Mouse (Mus musculus): ENCODE results near the gene Nmur1.
A peak's percentile ranks its signal among the peaks of the same experiment; 100 is the strongest.

Gene Nmur1

DNA sequence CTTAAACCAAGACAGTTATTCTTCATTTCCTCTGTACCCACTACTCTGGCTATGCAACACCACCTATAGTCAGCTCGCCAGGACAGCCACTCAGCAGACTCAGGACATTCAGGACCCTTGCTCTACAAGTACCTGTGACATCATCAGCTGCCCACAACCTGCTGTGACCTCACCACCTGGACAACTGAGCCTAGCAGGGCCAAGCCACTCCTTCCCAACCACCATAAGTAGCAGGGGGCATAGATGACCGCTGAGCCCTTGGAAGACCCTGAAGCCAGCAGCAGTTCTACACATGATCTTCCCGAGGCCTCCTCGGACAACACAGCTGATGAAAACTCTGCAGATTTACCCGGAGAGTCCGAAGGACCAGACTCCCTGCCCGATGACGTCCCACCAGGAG, at the start of gene Nmur1, which contains the start of gene Tex44:
Gene Nmur1, minus strand, starts transcription at position 101 of the 400 bp plus-strand sequence.
Gene Tex44, plus strand, starts transcription at position 202 of the 400 bp plus-strand sequence.
- DNase-seq (ENCODE audit: low read depth, low spot score): no peak

DNA sequence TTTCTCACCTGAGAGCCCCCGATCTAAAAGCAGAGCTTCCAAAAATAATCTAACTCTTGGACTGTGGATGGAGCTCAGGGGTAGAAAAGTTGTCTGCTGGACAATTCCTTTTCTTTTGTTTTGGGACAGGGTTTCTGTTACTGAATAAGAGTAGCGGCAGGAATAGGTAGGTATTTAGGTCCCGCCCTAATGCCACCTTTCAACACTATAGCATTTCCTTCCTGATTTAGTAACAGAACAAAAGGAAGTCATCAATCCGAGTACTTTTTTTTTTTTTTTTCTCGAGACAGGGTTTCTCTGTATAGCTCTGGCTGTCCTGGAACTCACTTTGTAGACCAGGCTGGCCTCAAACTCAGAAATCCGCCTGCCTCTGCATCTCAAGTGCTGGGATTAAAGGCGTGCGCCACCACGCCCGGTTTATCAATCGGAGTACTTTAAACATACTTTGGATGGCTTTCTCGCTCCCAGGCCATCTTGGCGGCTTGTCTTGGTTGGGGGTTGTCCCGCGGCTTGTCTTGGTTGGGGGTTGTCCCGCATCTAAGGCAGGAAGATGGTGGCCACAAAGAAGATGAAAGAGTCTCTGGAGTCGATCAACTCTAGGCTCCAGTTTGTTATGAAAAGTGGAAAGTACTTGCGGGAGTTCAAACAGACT, 47.2 kb upstream of the Nmur1 start:
- DNase-seq (ENCODE audit: low read depth, low spot score): no peak

DNA sequence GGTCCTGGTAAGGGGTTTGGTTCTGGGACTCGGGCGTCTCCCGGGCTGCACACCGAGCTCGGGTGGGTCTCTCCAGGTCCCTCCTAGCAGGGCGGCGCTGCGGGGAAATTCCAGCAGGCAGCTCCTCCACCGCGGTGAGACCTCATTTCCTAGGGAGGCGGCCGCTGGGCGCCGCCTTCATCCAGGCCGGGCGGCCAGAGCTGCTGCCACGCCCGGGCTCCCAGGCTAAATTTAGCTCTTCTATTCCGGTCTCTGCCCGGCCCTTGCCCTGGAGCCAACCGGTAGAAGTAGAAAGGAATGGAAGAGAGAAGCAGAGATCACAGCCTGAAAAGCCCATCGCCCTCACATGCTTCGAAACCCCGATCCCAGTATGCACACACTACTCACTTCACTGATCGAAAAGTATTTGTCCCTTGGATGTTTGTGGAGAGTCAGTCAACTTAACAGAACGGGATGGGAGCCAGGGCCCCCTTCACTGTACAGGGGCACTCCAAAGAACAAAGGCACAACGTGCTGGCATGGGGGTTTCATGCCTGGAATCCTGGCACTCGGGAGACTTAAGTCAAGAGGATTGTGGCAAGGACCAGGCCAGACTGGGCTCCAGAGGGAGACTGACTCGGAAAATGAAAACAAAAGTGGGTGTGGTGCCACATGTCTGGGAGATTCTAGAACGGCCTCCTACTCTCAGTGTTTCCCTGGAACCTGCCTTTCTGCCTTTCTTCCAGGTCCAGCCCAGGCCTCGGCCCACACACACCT, 46.3 kb upstream of the Nmur1 start:
- no peak for DNase-seq (ENCODE audit: low read depth, low spot score)

DNA sequence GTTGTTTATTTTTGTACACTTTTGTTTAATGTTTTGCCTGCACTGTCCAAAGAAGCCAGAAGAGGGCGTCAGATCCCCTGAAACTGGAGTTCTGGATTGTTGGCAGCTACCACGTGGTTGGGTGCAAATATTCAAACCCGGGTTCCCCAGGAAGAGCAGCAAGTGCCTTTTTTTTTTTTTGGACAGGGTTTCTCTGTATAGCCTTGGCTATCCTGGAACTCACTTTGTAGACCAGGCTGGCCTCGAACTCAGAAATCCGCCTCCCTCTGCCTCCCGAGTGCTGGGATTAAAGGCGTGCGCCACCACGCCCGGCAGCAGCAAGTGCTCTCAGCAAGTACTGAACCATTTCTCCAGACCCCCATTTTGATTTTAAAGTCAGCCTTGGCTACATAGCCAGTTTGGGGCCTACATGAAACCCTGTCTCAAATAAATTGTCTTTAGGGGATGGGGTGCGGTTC, 45.5 kb upstream of the Nmur1 start:
- peak; percentile 50 for DNase-seq (ENCODE audit: low read depth, low spot score)

DNA sequence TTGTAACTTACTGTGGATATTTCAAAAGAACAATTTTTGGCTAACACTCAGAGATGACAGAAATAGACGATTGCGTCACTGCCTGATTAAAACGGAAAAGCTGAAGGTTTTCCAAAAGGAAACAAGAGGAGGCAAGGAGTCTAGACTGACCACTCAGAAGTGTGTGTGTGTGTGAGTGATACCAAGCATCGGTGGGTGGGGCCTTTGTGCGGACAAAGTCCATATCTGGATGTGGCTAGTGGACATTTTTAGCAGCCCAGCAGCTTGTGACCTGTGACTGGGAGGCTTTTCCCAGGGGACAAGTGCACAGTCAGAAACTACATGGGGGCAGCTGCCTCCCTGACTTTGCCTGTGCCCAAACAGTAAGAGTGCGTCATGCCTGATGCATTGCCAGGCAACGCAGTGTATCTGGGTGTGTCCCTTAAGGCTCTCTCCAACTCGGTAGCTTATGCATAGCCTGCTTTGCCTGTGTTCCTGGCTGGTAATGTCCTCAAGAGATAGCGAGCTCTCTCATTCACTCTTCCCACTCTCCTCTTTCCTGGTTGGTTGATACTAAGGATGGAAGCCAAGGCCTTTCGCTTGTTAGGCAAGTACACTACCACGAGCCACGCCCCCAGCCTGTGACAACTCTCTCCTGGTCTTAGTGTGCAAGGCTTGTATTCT, 44.6 kb upstream of the Nmur1 start:
- no peak for DNase-seq (ENCODE audit: low read depth, low spot score)

DNA sequence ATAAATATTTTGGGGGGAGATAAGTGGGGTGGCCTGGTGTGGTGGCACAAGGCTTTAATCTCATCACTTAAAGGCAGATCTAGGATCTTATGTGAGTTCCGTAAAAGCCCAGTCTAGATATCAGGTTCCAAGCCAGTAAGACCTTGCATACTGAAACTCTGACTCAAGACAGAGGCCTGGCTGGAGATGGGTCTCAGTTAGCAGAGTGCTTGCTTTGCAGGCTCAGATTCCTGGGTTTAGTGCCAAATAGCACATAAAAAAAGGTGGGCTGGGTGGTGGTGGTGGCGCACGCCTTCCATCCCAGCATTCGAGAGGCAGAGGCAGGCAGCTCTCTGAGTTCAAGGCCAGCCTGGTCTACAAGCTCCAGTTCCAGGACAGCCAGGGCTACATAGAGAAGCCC, 43.8 kb upstream of the Nmur1 start:
- DNase-seq (ENCODE audit: low read depth, low spot score): no peak

DNA sequence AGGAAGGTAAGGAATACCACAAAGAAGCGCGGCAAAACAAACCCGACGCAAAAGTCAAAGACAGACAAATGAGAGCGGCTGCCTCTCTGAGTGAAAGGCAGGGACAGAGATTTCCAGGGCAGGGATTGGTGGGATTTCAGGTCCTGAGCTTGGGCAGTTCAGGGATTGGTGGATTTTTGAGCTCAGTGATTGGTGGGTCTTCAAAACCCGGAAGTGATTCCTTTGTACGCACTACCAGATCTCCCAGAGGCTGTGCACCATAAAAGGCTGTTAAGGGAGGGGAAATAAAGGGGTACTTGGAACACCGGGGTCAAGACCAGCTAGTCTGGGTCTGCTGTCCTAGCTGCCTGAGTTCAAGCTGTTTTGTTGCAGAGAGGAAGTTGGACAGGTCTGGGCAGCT, 41.4 kb upstream of the Nmur1 start:
- DNase-seq (ENCODE audit: low read depth, low spot score): no peak

DNA sequence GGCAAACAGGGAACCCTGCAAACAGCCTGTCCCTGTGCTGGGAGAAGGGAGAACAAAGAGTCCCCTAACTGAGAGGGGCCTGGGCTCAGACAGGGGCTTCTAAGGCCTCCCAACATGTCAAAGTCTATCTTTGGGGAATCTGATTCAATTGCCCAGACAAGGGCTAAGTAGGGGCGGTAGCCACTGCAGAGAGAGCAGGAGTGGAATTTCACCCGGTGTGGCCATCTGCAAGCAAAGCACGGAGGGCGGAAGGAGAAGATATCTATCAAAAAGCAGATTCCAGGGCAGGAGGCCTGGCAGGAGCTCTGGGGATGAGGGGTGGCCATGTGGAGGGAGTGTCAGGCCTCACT, 38.8 kb upstream of the Nmur1 start:
- DNase-seq (ENCODE audit: low read depth, low spot score): no peak

DNA sequence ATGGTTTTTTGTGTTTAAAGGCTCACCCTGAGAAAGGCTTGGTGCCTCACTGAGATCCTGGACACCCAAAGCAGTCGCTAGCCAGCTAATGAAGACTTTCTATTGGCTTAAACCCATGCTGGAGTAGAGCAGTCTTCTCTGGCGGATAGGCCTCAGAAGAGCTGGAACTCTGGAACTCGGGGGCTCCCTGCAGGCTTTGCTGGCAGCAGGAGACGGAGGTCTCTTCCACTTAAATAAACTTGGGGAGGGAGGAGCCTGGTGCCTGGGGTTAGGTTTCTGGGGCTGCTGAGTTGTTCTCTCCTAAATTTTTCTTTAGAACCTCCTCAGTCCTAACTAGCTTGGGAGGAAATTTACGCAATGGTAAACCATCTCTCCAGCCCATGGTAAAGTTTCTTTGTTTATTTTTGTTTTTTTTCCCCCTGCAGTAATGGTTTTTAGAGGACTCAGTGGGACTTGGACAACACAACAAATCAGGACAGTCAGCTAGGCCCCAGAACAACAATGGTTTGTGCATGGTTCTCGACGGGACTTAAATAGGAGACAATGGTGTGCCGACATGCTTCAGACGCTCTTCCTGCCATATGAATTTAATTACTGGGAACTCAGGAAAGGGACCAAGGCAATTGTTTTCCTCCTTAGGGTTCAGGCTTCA, 38.3 kb upstream of the Nmur1 start:
- no peak for DNase-seq (ENCODE audit: low read depth, low spot score)

DNA sequence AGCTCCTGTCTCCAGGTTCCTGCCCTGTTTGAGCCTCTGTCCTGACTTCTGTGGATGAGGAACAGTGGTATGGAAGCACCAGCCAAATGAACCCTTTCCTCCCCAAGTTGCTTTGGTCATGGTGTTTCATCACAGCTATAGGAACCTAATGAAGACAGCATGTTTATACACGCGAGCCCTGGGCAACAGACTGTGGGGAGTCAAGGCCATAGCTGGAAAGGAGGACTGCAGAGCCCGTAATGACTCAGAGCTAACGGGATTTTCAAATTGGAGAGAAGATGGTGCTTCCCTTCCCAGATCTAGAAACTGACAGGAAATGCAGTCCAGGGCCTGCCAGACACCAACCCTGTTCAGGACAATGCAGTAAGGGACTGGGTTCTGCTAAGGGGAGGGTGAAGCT, 33.3 kb upstream of the Nmur1 start:
- no peak for DNase-seq (ENCODE audit: low read depth, low spot score)

DNA sequence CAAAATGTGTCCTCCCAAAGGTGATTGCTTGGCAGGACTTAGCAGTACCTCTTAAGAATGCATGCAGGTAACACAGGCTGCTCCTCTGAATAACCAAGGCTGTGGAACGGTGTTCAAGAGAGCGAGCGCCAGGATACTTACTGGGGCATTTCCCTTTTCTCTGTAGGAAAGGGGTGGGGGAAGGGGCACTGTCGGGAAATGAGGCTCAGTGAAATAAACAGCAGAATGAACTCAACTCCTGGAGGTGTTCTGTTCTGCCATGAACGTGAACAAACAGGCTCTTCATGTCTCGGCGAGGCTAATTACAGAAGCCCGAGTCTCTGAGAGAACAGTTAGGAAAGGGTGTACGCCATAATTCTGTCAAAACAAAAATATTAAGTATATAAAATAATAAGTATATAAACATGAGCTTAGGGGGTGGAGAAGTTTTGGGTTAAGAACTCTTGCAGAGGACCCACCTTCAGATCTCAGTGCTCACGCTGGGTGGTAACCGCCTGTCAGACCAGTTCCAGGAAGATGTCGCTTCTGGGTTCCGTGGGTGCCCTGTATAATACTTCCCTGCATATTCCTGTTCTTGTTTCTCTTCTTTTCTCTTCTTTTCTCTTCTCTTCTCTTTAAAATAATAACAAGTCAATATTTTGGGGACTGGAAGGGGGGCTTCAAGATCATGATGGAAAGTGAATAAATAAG, 31.0 kb upstream of the Nmur1 start:
- no peak for DNase-seq (ENCODE audit: low read depth, low spot score)

DNA sequence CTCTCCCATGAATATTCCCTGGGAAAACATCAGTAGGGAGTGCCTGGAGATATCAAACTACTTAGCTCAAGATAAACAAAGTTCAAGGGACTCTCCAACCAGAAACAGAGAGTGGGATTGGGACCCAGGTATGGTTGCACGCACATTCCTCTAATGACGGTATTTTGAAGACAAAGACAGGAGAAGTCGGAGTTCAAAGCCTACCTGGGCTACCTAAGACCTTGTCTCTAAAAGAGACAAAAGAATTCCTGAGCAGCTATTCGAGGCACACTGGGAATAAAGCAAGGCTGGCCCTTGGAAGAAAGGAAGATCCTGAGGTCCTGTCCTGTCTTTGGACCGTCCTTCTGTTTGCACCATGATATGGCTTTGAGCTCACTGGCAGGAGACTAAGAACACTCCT, 26.7 kb upstream of the Nmur1 start:
- no peak for DNase-seq (ENCODE audit: low read depth, low spot score)

DNA sequence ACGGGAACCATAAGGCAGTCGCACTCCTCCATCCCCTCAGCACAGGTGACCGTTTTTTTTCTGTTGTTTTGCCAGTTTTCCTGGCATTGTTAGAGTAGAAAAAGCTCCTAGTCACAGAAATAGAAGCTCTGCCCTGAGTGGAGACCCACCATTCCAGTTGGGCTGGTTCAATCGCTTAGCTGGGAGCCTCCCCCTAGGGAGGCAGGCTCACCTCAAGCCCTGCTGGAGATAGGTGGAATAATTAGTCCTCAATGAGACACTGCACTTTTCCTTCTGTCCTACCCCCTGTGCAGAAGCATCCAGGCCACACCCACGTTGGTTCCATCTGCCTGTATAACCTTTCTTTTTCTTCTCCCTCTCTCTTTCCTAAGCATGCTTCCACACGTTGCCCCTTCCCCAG, 23.9 kb upstream of the Nmur1 start:
- no peak for DNase-seq (ENCODE audit: low read depth, low spot score)

DNA sequence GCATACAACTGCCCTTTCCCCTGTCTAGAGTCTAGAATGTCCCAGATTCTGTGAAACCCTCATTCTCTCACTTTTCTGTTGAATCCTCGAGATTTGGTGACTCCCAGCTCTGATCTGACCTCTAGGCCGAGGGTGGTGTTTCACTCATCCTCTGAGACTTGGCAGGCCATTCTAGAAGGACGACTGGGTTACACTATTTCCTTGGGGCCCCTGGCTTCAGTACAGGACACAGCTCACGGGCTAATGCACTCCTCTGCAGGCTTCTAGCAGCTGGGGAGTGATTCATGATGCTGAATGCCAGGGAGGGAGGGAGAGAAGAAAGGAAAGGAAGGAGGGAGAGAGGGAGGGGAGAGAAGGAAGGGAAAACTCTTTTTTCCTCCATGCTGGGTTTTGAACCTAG, 22.2 kb upstream of the Nmur1 start:
- no peak for DNase-seq (ENCODE audit: low read depth, low spot score)

DNA sequence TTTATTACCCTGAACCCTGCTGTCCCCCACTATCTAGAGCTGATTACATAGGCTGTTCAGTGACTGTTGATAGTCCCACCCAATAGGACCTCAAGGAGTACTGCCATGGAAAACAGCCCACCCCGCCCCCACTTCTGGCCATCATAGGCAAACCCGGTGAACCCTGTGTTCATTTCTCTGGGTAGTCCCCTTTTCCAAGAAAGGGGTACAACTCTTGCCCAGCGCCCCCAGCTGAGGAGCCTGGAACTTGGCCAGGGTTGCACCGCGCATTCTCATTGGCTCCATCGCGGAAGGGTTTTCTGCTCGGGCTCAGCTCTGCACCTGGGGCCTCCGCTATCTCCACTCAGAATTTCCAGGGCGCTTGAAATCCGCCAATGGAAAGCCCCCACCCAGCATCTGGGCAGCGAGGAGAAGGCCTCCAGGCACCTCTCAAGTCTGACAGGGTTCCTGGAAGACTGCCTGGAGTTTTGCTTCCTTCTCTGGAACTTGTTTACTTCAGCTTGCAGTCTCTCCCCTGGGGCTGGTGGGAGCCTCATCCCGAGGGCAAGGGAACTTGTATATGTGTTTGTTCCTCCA, 21.7 kb upstream of the Nmur1 start:
- no peak for DNase-seq (ENCODE audit: low read depth, low spot score)

DNA sequence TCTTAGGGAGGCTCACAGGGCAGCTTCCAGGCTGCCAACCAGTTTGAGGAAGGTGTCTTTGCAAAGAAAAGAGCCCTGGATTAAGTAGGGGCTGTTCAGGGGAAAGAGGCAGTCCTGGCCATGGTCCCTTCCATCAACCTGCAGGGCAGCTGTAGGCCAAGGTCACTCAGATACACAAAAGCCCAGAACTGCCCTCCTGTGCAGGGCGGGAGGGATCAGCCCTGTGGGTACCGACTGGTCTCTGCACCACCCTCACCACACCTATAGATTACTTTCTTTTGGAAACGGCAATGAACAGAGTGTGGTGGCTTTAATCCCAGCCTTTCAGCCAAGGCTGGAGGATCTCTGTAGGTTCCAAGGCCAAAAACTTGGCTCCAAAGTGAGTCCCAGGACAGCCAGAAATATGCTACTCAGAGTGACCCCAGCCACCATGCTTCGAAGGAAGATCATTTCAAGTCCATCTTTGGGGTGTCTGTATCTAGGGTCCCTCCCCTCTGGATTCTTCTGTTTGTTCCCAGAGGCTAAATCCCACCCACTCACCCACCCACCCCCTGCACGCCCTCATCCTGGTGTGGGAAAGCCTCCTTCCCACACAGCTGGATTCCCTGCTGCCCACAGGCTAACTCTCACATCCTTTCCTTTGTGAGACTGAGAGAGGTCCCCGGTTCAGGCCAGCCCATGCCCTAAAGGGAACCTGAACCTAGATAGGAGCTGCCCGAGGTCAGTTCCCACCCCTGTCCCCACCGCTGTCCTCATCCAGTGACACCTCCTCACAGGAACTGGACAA, 17.6 kb upstream of the Nmur1 start:
- no peak for DNase-seq (ENCODE audit: low read depth, low spot score)

DNA sequence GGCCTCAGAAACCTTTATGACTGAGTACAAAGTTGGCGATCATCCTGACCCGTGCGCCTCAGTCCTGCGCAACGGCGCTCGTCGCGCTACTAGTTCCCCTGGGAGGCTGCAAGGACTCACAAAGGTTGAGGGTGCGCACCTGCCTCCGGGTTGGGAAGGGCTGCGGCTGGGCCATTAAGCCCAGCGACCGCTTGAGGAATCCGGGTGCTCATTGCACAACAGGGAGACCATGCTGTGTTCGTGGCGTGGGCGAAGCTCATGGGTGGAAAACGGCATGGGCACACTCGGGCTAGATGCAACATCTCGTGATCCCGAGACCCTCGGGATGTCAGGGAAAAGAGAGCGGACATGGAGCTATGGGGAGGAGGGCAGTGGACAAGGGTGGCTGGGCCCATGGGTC, 16.8 kb upstream of the Nmur1 start:
- DNase-seq (ENCODE audit: low read depth, low spot score): no peak

DNA sequence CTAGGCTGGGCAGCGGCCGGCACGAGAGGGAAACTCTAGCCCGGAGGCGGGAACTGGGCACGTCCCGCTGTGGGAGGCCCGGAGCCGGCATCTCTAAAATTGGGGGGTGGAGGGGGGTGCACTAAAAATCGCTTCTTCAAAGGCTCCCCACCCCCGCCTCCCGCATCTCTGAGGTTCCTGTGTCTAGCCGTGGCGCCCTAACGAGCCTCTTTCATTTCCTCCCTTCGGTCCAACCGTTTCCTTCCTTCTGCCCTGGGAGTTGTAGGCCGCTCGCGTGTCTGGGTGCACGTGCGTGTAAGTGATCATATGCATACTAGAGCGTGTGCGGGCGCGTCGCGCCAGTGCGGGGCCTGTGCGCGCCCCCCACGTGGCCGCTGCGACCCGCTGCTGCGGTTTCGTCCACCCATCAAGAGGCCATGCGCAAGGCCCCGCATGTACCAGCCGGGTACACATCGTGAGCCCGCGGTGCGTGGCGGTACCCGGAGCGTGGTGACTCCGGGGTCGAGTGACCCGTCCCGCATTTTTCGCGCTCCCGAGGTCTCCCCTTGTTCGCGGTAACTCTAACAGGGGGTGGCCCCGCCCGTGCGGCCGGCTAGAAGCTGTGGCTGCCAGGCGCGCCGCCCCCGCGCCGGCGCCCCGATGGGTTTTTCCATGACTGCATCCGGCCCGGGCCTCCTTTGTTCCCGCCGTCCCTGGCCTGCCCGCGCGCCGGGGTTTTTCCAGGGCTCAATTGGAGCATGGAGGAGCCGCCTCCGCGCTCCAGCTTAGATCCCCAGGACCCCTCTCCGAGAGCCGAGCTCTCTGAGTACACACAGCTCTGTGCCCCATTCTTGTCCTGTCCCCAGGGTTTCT, 16.2 kb upstream of the Nmur1 start:
- peak; percentile 90 for DNase-seq (ENCODE audit: low read depth, low spot score)

DNA sequence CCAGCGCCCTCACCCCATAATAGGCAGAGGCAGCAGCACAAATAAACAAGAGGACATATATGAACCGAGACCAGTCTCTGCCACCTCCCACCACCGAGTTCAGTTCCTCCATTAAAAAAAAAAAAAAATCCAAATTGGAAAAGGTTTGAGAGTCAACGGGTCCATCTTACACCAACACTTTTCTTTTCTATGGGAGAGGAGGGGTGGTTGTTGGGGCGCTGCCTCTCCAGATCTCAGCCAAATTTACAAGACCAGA, 15.6 kb upstream of the Nmur1 start:
- no peak for DNase-seq (ENCODE audit: low read depth, low spot score)
